Mouse (Mus musculus) myocyte (in vitro differentiated cells): ENCODE data around the gene Ngdn.

Source experiments
- E2F4 ChIP-seq: IDR thresholded peaks from one replicate; pipeline ENCODE4 v1.6.1; 2011; ENCODE audit warnings: mild to moderate bottlenecking, control low read depth, moderate library complexity; ENCODE audit not compliant: insufficient read depth
- MAX ChIP-seq: IDR thresholded peaks from one replicate; pipeline ENCODE4 v1.6.1; 2011; ENCODE audit warnings: low read depth, mild to moderate bottlenecking, control low read depth
- MYOG ChIP-seq, 3 experiments: IDR thresholded peaks; one replicate each; pipeline ENCODE4 v1.6.1; 2011; ENCODE audit warnings: control low read depth in 2 of 3, low read depth in 2 of 3, mild to moderate bottlenecking in 2 of 3; ENCODE audit not compliant: insufficient read length in 2 of 3, control insufficient read depth in 1 of 3, insufficient read depth in 1 of 3
- POLR2A ChIP-seq: IDR thresholded peaks from one replicate; pipeline ENCODE4 v1.6.1; 2011; ENCODE audit warnings: low read depth, mild to moderate bottlenecking, control low read depth, moderate library complexity; ENCODE audit not compliant: insufficient read length
- POLR2AphosphoS2 ChIP-seq: IDR thresholded peaks from one replicate; pipeline ENCODE4 v1.6.1; 2011; ENCODE audit warnings: low read depth, control low read depth; ENCODE audit not compliant: insufficient read length
- TCF12 ChIP-seq: IDR thresholded peaks from one replicate; pipeline ENCODE4 v1.6.1; 2011; ENCODE audit warnings: mild to moderate bottlenecking, control low read depth; ENCODE audit not compliant: poor library complexity, insufficient read depth, severe bottlenecking

DNA sequence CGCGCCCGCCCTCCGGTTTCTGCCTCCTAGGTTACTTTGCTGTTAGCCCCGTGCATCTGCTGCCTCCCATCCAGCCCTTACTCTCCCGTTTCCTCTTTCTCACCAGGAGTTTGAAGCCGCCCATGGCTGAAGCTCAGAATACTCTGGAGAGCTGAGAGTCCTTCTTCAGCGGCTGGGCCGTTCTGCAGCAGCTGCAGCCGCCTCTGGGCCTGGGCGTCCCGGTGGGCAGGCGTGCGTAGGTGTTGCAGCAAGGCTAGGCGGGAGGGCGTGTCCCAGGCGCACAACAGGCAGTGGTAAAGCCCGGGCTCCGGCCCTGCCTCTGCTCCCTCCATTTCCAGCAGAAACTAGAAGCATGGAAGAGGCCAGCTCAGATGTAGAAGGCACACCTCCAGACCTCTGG is 56.5 kb downstream of the Ngdn start:
- TF ChIP-seq POLR2A (no peak), MAX (no peak), TCF12 (no peak), MYOG (IDR thresholded peaks at IDR 0.05; ENCODE audit: control insufficient read depth in 1 of 3, insufficient read depth in 1 of 3, insufficient read length in 2 of 3, low read depth in 2 of 3) (no peak), E2F4 (no peak), POLR2AphosphoS2 (no peak)
